Mouse (Mus musculus): ENCODE data around the gene Eya3. TPM values are rescaled to one million over a fixed set of nuclear protein-coding genes. Genes with fewer than 3 reads are reported as not detected.
A peak's percentile ranks its signal among the peaks of the same experiment; 100 is the strongest.
"Not testable (repeated sequence)": the region's sequence is repeated elsewhere in the genome, so short reads cannot be mapped to it uniquely, and the experiment has no call there.

Gene Eya3
- polyA plus RNA-seq, 1 experiment from 2014 or later, result 8.2 TPM

DNA sequence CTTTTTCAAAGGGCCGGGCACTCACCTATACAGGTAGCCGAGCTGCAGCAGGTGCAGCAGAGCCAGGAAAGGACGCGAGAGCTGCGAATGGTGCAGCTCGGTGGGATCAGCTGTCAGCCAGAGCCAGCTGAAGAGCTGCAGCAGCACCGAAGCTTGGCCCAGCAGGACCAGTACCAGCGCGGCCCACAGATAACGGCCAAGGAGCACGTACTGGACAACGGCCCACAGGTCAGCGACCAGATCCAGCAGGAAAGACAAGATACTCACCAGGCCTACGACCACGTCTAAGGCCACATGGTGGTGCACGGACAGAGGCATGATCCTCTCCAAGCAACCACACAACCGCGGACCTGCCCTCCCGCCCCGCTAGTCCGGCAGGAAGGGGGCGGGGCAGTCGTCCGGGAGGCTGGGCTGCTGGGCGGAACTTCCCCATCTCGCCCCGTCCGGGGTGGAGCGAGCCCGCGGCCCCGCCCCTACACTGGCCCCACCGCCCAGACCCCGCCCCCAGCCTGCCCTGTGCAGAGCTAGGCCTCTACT, 93.4 kb downstream of the Eya3 start, which contains the start of gene Xkr8:
Gene Xkr8 (minus strand): TSS at position 399 of the 537 bp plus-strand sequence.
- H3K4me2 ChIP-seq (replicated peaks; ENCODE audit: low read depth, low read length), result peak within 1 kb of the TSS; percentile 90
- ATAC-seq, result peak; percentile 99

GRCm38 (mm10) chr4:132733071-132733770, 94.4 kb downstream of the Eya3 start:
- TF ChIP-seq EP300 (IDR thresholded peaks at IDR 0.05) (no peak), CTCF (IDR thresholded peaks at IDR 0.05) (peak; percentile 19; the same call in 1 of the 2 replicates)
- H3K27ac ChIP-seq (ENCODE audit: low read length), result no peak overlapping the region
- H3K27me3 ChIP-seq (replicated peaks; ENCODE audit: insufficient read depth, low read length), result no peaks in the 10 kb centered on the region
- no peaks in the 10 kb centered on the region for H3K9me3 ChIP-seq (ENCODE audit: low read length)
- H3K36me3 ChIP-seq (ENCODE audit: insufficient read depth, low read length), result no peaks in the 10 kb centered on the region
- DNase-seq (ENCODE audit: low spot score) (no peak), ATAC-seq (no peak)
- peaks cover 11% of the 10 kb centered on the region; the same call in 1 of the 2 replicates for H3K4me1 ChIP-seq (ENCODE audit: insufficient read depth, low read depth, low read length)
- H3K4me3 ChIP-seq (ENCODE audit: low read depth, low read length), result no peak overlapping the region
- no peak overlapping the region for H3K4me2 ChIP-seq (replicated peaks; ENCODE audit: low read depth, low read length)
- no peak overlapping the region for H3K9ac ChIP-seq (replicated peaks; ENCODE audit: low read depth)
- WGBS, result 92% methylated on average over 25 of the region's 25 CpGs

More for the DNA sequence above, 93.4 kb downstream of the Eya3 start, which contains the start of gene Xkr8:
- H3K36me3 ChIP-seq (ENCODE audit: insufficient read depth, low read length), result no peaks in the 10 kb centered on the region
- peak within 1 kb of the TSS; percentile 54 for H3K4me3 ChIP-seq (ENCODE audit: low read depth, low read length)
- H3K4me1 ChIP-seq (ENCODE audit: insufficient read depth, low read depth, low read length), result peaks cover 11% of the 10 kb centered on the region; the same call in 1 of the 2 replicates
- no peaks in the 10 kb centered on the region for H3K27me3 ChIP-seq (replicated peaks; ENCODE audit: insufficient read depth, low read length)
- peak within 1 kb of the TSS; percentile 59 for H3K9ac ChIP-seq (replicated peaks; ENCODE audit: low read depth)
- no peak within 1 kb of the TSS for H3K27ac ChIP-seq (ENCODE audit: low read length)
- no peak for TF ChIP-seq EP300 (IDR thresholded peaks at IDR 0.05)
- TF ChIP-seq CTCF (IDR thresholded peaks at IDR 0.05), result peak; percentile 58
- peak; percentile 96 for DNase-seq (ENCODE audit: low spot score)
- 2% methylated on average over 33 of the region's 34 CpGs for WGBS
- no peaks in the 10 kb centered on the region for H3K9me3 ChIP-seq (ENCODE audit: low read length)

- WGBS, result 95% methylated on average over 2 of the region's 2 CpGs
These were observed 96.0 kb downstream of the Eya3 start for GRCm38 (mm10) chr4:132734766-132735165.

GRCm38 (mm10) chr4:132735389-132735788, 96.6 kb downstream of the Eya3 start:
- Histone ChIP-seq H3K36me3 (ENCODE audit: insufficient read depth, low read length) (no peaks in the 10 kb centered on the region), H3K27me3 (replicated peaks; ENCODE audit: insufficient read depth, low read length) (no peaks in the 10 kb centered on the region), H3K9me3 (ENCODE audit: low read length) (no peaks in the 10 kb centered on the region), H3K27ac (ENCODE audit: low read length) (no peak overlapping the region), H3K4me3 (ENCODE audit: low read depth, low read length) (no peak overlapping the region), H3K4me1 (ENCODE audit: insufficient read depth, low read depth, low read length) (peaks cover 11% of the 10 kb centered on the region; the same call in 1 of the 2 replicates), H3K9ac (replicated peaks; ENCODE audit: low read depth) (no peak overlapping the region), H3K4me2 (replicated peaks; ENCODE audit: low read depth, low read length) (no peak overlapping the region)
- no peak for TF ChIP-seq CTCF (IDR thresholded peaks at IDR 0.05)
- no peak for TF ChIP-seq EP300 (IDR thresholded peaks at IDR 0.05)
- DNase-seq (ENCODE audit: low spot score) (no peak), ATAC-seq (no peak)
- WGBS, result 77% methylated on average over 2 of the region's 2 CpGs

More at GRCm38 (mm10) chr4:132734766-132735165, 96.0 kb downstream of the Eya3 start:
- Histone ChIP-seq H3K9ac (replicated peaks; ENCODE audit: low read depth) (no peak overlapping the region), H3K9me3 (ENCODE audit: low read length) (no peaks in the 10 kb centered on the region), H3K27me3 (replicated peaks; ENCODE audit: insufficient read depth, low read length) (no peaks in the 10 kb centered on the region), H3K4me3 (ENCODE audit: low read depth, low read length) (no peak overlapping the region), H3K27ac (ENCODE audit: low read length) (no peak overlapping the region), H3K4me1 (ENCODE audit: insufficient read depth, low read depth, low read length) (peaks cover 11% of the 10 kb centered on the region; the same call in 1 of the 2 replicates), H3K36me3 (ENCODE audit: insufficient read depth, low read length) (no peaks in the 10 kb centered on the region), H3K4me2 (replicated peaks; ENCODE audit: low read depth, low read length) (no peak overlapping the region)
- no peak for DNase-seq (ENCODE audit: low spot score)
- TF ChIP-seq CTCF (IDR thresholded peaks at IDR 0.05) (no peak), EP300 (IDR thresholded peaks at IDR 0.05) (no peak)
- ATAC-seq, result no peak

GRCm38 (mm10) chr4:132735894-132736293, 97.1 kb downstream of the Eya3 start:
- no peak for TF ChIP-seq EP300 (IDR thresholded peaks at IDR 0.05)
- TF ChIP-seq CTCF (IDR thresholded peaks at IDR 0.05), result no peak
- H3K4me2 ChIP-seq (replicated peaks; ENCODE audit: low read depth, low read length), result no peak overlapping the region
- DNase-seq (ENCODE audit: low spot score), result no peak
- H3K9ac ChIP-seq (replicated peaks; ENCODE audit: low read depth), result no peak overlapping the region
- H3K27me3 ChIP-seq (replicated peaks; ENCODE audit: insufficient read depth, low read length), result no peaks in the 10 kb centered on the region
- H3K4me3 ChIP-seq (ENCODE audit: low read depth, low read length), result no peak overlapping the region
- H3K4me1 ChIP-seq (ENCODE audit: insufficient read depth, low read depth, low read length), result peaks cover 11% of the 10 kb centered on the region; the same call in 1 of the 2 replicates
- no peaks in the 10 kb centered on the region for H3K9me3 ChIP-seq (ENCODE audit: low read length)
- H3K27ac ChIP-seq (ENCODE audit: low read length), result no peak overlapping the region
- no peak for ATAC-seq
- no peaks in the 10 kb centered on the region for H3K36me3 ChIP-seq (ENCODE audit: insufficient read depth, low read length)
- WGBS, result 56% methylated on average over 3 of the region's 3 CpGs

DNA sequence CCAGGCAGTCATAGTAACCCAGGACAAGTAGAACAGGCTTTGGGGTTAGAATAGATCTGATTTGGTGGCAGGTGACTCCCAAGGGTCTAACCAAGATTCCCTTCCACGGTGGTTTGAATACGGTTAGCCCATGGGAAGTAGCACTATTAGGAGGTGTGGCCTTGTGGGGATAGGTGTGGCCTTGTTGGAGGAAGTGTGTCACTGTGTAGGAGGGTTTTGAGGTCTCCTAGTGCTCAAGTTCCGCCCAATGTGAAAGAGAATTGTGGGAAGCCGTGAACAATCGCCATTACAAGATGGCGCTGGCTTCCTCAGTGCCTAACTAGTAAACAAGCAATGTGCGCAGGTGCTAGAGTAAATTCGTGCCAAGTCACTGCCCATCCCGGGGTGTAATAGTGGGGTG, 98.4 kb downstream of the Eya3 start:
- not testable (repeated sequence) for H3K36me3 ChIP-seq (ENCODE audit: insufficient read depth, low read length); H3K4me2 ChIP-seq (replicated peaks; ENCODE audit: low read depth, low read length); H3K9ac ChIP-seq (replicated peaks; ENCODE audit: low read depth); H3K27me3 ChIP-seq (replicated peaks; ENCODE audit: insufficient read depth, low read length); DNase-seq (ENCODE audit: low spot score); H3K27ac ChIP-seq (ENCODE audit: low read length); H3K4me1 ChIP-seq (ENCODE audit: insufficient read depth, low read depth, low read length); H3K9me3 ChIP-seq (ENCODE audit: low read length); ATAC-seq; H3K4me3 ChIP-seq (ENCODE audit: low read depth, low read length)
- 90% methylated on average over 9 of the region's 9 CpGs for WGBS
